Mouse (Mus musculus) kidney, embryonic 15.5 days (tissue): ENCODE measurements around the gene Hoxa2. TPM values are rescaled to one million over a fixed set of nuclear protein-coding genes. Genes with fewer than 3 reads are reported as not detected.

ENCODE experiments used
- ATAC-seq: fragments of 200-750 bp; cut with Nextera tagmentation; replicated peaks from 2 replicates; pipeline ENCODE4 v1.8.0; 2017; ENCODE audit warnings: moderate TSS enrichment; ENCODE audit not compliant: low FRiP score
- H3K27ac ChIP-seq: fragments of 300-500 bp; sonication (generic); 2 replicates; pipeline ENCODE4 v1.5.1; 2015; ENCODE audit warnings: mild to moderate bottlenecking, inconsistent platforms
- H3K27me3 ChIP-seq: fragments of 300-500 bp; sonication (generic); 2 replicates; pipeline ENCODE4 v1.6.1; 2015; ENCODE audit warnings: inconsistent platforms
- H3K36me3 ChIP-seq: fragments of 300-500 bp; sonication (generic); 2 replicates; pipeline ENCODE4 v1.6.1; 2015; ENCODE audit warnings: inconsistent platforms
- H3K4me1 ChIP-seq: fragments of 300-500 bp; sonication (generic); 2 replicates; pipeline ENCODE4 v1.6.1; 2015; ENCODE audit warnings: inconsistent platforms
- H3K4me2 ChIP-seq: fragments of 300-500 bp; sonication (generic); 2 replicates; pipeline ENCODE4 v1.6.1; 2015; ENCODE audit warnings: moderate library complexity, mild to moderate bottlenecking, inconsistent platforms
- H3K4me3 ChIP-seq: fragments of 300-500 bp; sonication (generic); replicated peaks from 2 replicates; pipeline ENCODE4 v1.5.1; 2015; ENCODE audit warnings: mild to moderate bottlenecking, inconsistent platforms
- H3K9ac ChIP-seq: fragments of 300-500 bp; sonication (generic); 2 replicates; pipeline ENCODE4 v1.6.1; 2015; ENCODE audit warnings: mild to moderate bottlenecking, inconsistent platforms
- H3K9me3 ChIP-seq: fragments of 300-500 bp; sonication (generic); replicated peaks from 2 replicates; pipeline ENCODE4 v1.6.1; 2016; ENCODE audit warnings: inconsistent platforms
- WGBS: fragments of 180-500 bp; shearing (Covaris S2); methylation state at CpG from one replicate; pipeline ENCODE4 v1.1.7; 2015; ENCODE audit warnings: mixed read lengths; 5-methylcytosine and 5-hydroxymethylcytosine counted together
- polyA plus RNA-seq: library from polyadenylated mRNA; unstranded; fragments of >200 nt; fragmentation: Nextera tagmentation; extraction: Ambion mirVana; gene quantifications from 2 replicates; pipeline ENCODE4 v1.2.1, GENCODE M21; 2015

Hoxa2 gene
- polyA plus RNA-seq, 1 experiment from 2014 or later = 2.2 TPM

DNA sequence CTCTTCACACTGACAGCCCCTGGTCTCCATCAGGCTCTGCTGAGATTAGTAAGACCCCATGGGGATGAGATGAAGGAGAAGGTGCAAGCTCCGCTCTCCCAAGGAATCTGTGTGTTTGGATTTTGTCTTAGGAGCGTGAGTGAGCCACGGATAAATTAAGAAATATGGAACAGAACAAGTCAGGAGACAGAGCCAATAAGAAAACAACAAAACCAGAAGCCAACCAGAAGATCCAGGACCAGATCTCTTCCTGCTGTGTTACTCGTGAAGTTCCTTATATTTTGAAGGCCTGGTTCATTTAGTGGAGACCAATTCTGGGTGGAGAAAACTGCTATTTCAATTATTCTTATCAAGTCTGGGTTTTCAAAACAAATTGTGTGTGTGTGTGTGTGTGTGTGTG, 13.1 kb downstream of the Hoxa2 start:
- Histone ChIP-seq H3K27ac (no peak overlapping the region), H3K9ac (no peak overlapping the region), H3K4me3 (no peak overlapping the region), H3K4me2 (no peak overlapping the region), H3K4me1 (peaks cover 17% of the 10 kb centered on the region), H3K9me3 (no peaks in the 10 kb centered on the region), H3K27me3 (peaks cover 74% of the 10 kb centered on the region), H3K36me3 (no peaks in the 10 kb centered on the region)
- ATAC-seq = no peak
- 63% methylated on average over 4 of the region's 4 CpGs for WGBS

DNA sequence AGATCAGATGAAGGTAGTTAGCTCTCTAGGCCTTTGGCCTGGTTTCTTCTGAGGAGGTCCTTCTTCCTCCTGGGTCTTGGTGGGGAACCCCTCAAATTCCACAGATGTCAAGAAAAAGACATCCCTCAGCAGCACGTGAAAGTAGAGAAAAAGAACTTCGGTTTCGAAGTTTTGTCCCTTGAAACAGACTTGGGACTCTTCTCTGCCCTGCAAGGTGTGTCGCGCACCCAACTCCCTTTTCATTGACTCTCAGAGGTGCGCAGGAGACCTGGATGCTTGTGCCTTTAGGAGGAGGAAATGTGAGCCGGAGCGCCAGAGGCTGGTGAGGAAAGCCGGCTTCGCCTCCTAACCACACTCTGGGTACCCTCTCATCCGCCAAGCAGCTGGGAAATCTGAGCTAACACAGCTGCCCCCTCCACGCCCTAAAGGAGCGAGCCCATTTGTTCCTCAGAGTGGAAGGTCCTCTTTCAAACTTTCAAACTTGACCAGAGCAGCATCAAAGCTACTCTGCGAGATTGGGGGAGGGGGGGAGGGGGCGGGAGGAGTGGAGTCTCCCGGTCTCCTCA, 14.1 kb downstream of the Hoxa2 start:
- H3K4me2 ChIP-seq = peak overlapping the region; percentile 48
- H3K4me1 ChIP-seq = peaks cover 14% of the 10 kb centered on the region
- H3K27ac ChIP-seq = no peak overlapping the region
- H3K9ac ChIP-seq = no peak overlapping the region
- no peaks in the 10 kb centered on the region for H3K36me3 ChIP-seq
- H3K27me3 ChIP-seq = peaks cover 67% of the 10 kb centered on the region
- WGBS = 9% methylated on average over 16 of the region's 16 CpGs
- no peak overlapping the region for H3K4me3 ChIP-seq
- ATAC-seq = no peak; the same call in 1 of the 2 replicates
- H3K9me3 ChIP-seq = no peaks in the 10 kb centered on the region

DNA sequence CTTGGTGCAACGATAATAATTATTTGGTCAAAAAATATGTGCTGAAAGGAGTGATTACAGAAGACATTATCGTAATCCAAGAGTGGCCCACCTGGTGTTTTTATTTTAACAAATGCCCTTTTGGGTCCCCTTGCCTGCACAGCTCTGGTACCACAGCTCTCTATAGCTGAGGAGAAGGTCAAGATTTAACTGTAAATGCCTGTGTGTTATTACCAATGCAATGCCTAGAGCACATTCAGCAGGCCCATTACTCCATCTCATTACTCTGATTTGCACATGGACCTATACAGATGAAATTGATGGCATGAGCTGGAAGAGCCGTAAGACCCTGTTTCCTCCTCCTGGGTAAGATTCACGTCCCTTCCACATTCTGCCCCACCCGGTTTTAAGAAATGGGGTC, 25.5 kb downstream of the Hoxa2 start:
- Histone ChIP-seq H3K9me3 (no peaks in the 10 kb centered on the region), H3K9ac (no peak overlapping the region), H3K27ac (no peak overlapping the region), H3K4me1 (no peaks in the 10 kb centered on the region), H3K4me2 (no peak overlapping the region), H3K4me3 (no peak overlapping the region), H3K36me3 (no peaks in the 10 kb centered on the region), H3K27me3 (no peaks in the 10 kb centered on the region)
- 84% methylated on average over 5 of the region's 5 CpGs for WGBS
- ATAC-seq = no peak

DNA sequence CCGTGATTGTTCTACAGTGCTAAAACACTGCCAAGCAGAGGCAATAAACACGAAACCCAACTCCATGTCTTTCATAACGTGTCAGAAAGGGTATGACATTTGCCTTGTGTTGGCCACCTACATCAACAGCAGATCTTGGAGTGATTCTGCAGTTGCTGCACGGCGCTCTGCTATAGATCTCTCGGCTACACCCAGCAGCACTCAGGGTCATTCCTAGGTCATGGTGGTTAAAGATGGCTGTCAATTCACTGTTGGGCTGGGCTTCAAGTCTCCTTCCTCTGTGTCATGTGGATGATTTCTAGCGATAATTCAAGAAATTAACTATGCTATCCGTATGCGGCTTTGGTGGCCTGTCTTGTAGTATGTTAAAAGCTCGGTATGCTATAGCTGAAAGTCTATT, 26.1 kb downstream of the Hoxa2 start:
- WGBS = 53% methylated on average over 10 of the region's 10 CpGs
- Histone ChIP-seq H3K4me2 (no peak overlapping the region), H3K4me1 (no peaks in the 10 kb centered on the region), H3K27me3 (no peaks in the 10 kb centered on the region), H3K4me3 (no peak overlapping the region), H3K9me3 (no peaks in the 10 kb centered on the region), H3K9ac (no peak overlapping the region), H3K27ac (no peak overlapping the region), H3K36me3 (no peaks in the 10 kb centered on the region)
- ATAC-seq = no peak

DNA sequence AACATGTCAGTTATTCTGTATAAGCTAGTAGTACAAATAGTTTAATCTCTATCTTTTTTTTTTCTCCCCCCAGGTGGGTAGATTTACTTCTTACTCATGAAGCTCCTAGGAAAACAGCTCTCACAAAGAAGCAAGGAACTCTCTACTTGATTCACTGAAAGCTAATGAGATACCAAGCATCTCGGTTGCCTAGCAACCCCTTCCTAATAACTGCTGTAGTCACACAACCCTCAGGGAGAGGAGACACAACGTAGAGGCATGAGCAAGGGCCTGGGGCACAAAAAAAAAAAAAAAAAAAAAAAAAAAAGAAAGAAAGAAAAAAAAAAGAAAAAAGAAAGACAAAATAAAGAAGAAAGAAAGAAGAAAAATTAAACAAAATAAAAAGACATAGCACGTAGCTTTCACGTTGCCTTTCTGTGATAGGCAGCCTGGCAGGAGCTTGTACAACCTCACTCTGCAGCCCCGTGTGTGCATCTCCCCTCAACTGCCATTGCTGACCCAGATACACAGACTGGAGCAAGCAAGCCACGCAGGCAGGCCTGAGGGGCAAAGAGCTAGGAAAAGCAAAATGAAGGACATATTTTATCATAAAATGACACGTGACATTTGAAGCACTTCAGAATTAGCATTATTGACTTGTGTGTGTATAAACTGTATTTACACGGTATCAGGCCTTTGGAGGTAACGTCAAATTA, 26.6 kb downstream of the Hoxa2 start:
- 62% methylated on average over 9 of the region's 9 CpGs for WGBS
- no peak for ATAC-seq
- no peak overlapping the region for H3K4me2 ChIP-seq

DNA sequence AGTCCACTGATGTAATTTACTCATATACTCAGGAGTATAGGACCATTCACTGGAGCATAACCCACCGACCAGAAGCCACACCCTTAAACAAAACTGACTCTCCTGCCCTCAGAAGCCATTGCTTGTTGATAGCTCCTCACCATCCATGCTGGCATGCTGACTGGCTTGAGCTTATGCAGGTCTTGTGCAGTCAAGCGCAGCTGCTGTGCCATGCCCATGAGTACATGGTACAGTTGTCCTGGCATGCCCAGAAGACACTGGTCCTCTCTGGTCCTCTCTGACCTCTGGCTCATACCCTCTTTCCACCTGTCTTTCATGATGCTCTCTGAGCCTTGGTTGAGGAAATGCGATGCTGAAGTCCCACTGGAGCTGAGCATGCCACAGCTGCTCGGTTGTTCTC, 41.0 kb downstream of the Hoxa2 start:
- no peak overlapping the region for H3K4me2 ChIP-seq
- 0 out of 2 replicates have a peak, but pooled peaks cover 6% of the 10 kb centered on the region for H3K9me3 ChIP-seq
- H3K27me3 ChIP-seq = no peaks in the 10 kb centered on the region
- H3K36me3 ChIP-seq = no peaks in the 10 kb centered on the region
- no peak overlapping the region for H3K9ac ChIP-seq
- 66% methylated on average over 4 of the region's 4 CpGs for WGBS
- no peak overlapping the region for H3K4me3 ChIP-seq
- no peak for ATAC-seq
- peaks cover 16% of the 10 kb centered on the region for H3K4me1 ChIP-seq
- H3K27ac ChIP-seq = no peak overlapping the region

More for the DNA sequence above, 26.6 kb downstream of the Hoxa2 start:
- Histone ChIP-seq H3K36me3 (no peaks in the 10 kb centered on the region), H3K27ac (no peak overlapping the region), H3K4me3 (no peak overlapping the region), H3K27me3 (no peaks in the 10 kb centered on the region), H3K9ac (no peak overlapping the region), H3K4me1 (no peaks in the 10 kb centered on the region), H3K9me3 (no peaks in the 10 kb centered on the region)

DNA sequence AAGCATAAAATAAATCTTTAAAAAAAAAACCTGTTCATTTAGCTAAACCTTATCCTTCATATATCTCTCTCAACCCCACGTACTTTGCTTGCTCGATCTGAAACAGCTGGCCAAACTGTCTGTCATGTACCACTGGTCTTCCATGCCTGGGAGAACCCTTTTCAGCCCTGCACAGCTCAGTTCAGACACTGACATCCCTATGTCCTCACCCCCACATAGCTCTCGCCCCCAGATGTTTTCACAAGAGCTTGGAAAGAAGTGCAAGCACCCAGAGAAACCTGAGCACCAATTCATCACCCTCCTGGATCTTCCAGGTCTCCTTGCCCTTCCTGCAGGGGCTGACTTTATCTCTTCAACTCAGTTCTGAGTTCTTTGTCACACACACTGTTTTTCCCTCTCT, 43.5 kb downstream of the Hoxa2 start:
- ATAC-seq = peak; percentile 74; the same call in 1 of the 2 replicates
- Histone ChIP-seq H3K4me2 (no peak overlapping the region), H3K27ac (no peak overlapping the region), H3K36me3 (no peaks in the 10 kb centered on the region), H3K4me1 (peaks cover 30% of the 10 kb centered on the region), H3K9me3 (no peaks in the 10 kb centered on the region), H3K9ac (no peak overlapping the region), H3K27me3 (no peaks in the 10 kb centered on the region), H3K4me3 (no peak overlapping the region)
- WGBS = 23% methylated on average over 3 of the region's 3 CpGs

DNA sequence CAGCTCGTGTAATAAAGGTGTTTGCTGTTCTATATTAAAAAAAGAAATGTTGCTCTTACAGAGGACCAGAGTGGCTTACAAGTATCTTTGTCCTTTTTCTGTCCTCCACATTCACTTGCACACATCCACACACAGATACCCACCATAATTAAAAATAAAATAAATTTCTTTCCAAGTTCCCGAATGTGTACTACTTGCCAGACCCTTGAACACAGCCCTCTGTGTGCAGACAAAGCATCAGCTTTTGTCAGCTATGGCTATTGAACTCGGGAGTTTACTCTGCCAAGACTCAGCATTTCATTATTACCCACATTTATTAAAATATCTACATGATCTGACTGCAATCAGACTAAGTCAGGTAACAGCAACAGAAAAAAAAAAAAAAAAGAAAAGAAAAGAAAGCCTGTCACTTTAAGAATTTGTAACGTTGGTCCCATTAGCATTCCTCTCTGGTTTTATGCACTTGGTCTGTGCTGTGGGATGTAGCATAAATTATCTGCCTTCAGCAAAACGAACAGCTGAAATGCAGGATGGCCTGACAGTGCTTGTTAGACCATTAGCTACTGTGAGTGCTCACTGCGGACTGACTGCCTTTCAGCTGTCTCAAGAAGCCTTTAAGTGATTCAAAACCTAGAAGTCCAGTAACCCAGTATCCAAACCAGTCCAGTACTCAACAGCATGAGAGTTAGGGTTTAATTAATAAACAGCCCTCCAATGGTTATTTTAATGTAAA, 45.6 kb downstream of the Hoxa2 start:
- Histone ChIP-seq H3K27me3 (no peaks in the 10 kb centered on the region), H3K4me3 (no peak overlapping the region), H3K36me3 (no peaks in the 10 kb centered on the region), H3K9ac (no peak overlapping the region), H3K4me2 (no peak overlapping the region), H3K9me3 (no peaks in the 10 kb centered on the region), H3K4me1 (peaks cover 41% of the 10 kb centered on the region), H3K27ac (no peak overlapping the region)
- 16% methylated on average over 6 of the region's 6 CpGs for WGBS
- ATAC-seq = no peak

DNA sequence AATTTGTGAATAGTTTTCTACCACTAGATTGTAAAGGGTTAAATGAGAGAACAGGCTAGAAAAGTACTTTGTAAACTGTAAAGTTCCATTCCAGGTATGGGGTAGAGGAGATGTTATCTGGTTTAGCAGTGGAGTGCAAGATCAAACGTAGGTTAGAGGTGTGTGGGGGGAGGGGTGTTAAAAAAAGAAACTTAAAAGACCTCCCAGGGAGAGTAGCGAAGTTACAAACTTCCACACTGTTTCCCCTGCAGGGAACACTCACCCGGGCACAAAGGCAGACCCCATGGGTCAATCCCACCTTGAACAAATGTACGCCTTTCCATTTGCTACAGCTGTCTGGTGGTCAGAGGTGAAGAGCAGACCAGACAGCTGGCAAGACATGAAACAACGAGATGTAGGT, 48.7 kb downstream of the Hoxa2 start:
- 20% methylated on average over 5 of the region's 5 CpGs for WGBS

More for the DNA sequence above, 48.7 kb downstream of the Hoxa2 start:
- Histone ChIP-seq H3K27ac (no peak overlapping the region), H3K9ac (no peak overlapping the region), H3K4me3 (no peak overlapping the region), H3K36me3 (no peaks in the 10 kb centered on the region), H3K9me3 (no peaks in the 10 kb centered on the region), H3K4me2 (0 out of 2 replicates have a peak overlapping the region, but pooled peaks have one; percentile 17), H3K4me1 (peaks cover 46% of the 10 kb centered on the region), H3K27me3 (0 out of 2 replicates have a peak, but pooled peaks cover 4% of the 10 kb centered on the region)
- ATAC-seq = no peak

Other genes with a start within 250 kb of the Hoxa2 start
- gene Skap2, start 152.3 kb downstream of the Hoxa2 start, polyA plus RNA-seq = 34.5 and 35.0 TPM in 2 replicates
- 0.64 and 0.81 TPM in 2 replicates for gene Hoxa1, start 6.5 kb downstream of the Hoxa2 start, polyA plus RNA-seq
- gene 5730596B20Rik, start 12.7 kb upstream of the Hoxa2 start, polyA plus RNA-seq = 2.1 and 2.4 TPM in 2 replicates
- gene Hoxa4, start 26.9 kb upstream of the Hoxa2 start, polyA plus RNA-seq = 1.5 and 1.8 TPM in 2 replicates
- gene Hoxa5, start 39.8 kb upstream of the Hoxa2 start, polyA plus RNA-seq = 11.0 and 11.5 TPM in 2 replicates
- 4.2 and 4.3 TPM in 2 replicates for gene Hoxa6, start 43.9 kb upstream of the Hoxa2 start, polyA plus RNA-seq
- 9.5 and 11.8 TPM in 2 replicates for gene Hoxa3, start 48.5 kb upstream of the Hoxa2 start, polyA plus RNA-seq
- 0.92 TPM in 1 of 2 replicates, not detected in the other for gene Gm28308, start 48.5 kb upstream of the Hoxa2 start, polyA plus RNA-seq
- 26.7 and 27.2 TPM in 2 replicates for gene Hoxa7, start 57.0 kb upstream of the Hoxa2 start, polyA plus RNA-seq
- gene Hoxa9, start 66.3 kb upstream of the Hoxa2 start, polyA plus RNA-seq = 53.4 and 65.1 TPM in 2 replicates
- 157 and 172 TPM in 2 replicates for gene Hoxa10, start 76.0 kb upstream of the Hoxa2 start, polyA plus RNA-seq
- 34.3 and 34.8 TPM in 2 replicates for gene Hoxa11, start 81.0 kb upstream of the Hoxa2 start, polyA plus RNA-seq
- 0.13 and 0.43 TPM in 2 replicates for gene Hoxa13, start 96.0 kb upstream of the Hoxa2 start, polyA plus RNA-seq
- gene Evx1, start 148.7 kb upstream of the Hoxa2 start, polyA plus RNA-seq = 0.14 TPM in 1 of 2 replicates, not detected in the other